Mouse (Mus musculus): ENCODE measurements at regions not wholly inside any gene's neighbourhood (a gene's known extent, or its start where the extent isn't known, plus 50 kb on each side); places are given as distances from the start of the nearest gene placed in this dataset.
"Not testable (repeated sequence)": the region's sequence is repeated elsewhere in the genome, so short reads cannot be mapped to it uniquely, and the experiment has no call there.

- intact Hi-C loops (cut with DNase I); DNase-seq: not testable (repeated sequence)
Measured at GRCm38 (mm10) chr14:90935626-90936025, 2464.4 kb upstream of the Pcdh20 start.

DNA sequence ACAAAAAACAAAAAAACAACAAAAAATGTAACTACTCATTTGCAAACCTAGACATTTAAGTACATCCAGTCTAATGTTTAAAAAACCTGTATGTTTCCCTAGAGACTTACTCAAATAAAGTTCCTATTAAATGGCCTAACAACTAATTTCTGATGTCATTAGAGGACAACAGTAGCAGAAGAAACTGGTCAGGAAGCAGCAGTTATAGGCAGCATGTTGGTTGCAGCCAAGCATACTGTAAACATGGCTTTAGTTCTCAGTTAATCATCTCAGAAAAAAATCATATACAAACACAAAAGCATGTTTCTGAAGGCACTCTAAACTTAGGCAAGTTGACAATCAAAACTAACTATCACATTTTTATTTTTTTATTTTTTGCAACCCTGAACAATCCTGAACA, 2434.1 kb upstream of the Pcdh20 start:
- DNase-seq, result no peak
- intact Hi-C loops (cut with DNase I), result no loop called here

GRCm38 (mm10) chr14:90889738-90890137, 2418.5 kb upstream of the Pcdh20 start:
- DNase-seq, result peak; percentile 32
- intact Hi-C loops (cut with DNase I), result no loop called here

Measured in left cerebral cortex, postnatal 4 days (tissue).